Mouse (Mus musculus): ENCODE results near the gene Gp6.
"Not testable (repeated sequence)": the region's sequence is repeated elsewhere in the genome, so short reads cannot be mapped to it uniquely, and the experiment has no call there.

The Gp6 gene

GRCm38 (mm10) chr7:4397730-4398129, at the start of gene Gp6:
Gene Gp6 (minus strand): TSS chr7:4397744.
- DNase-seq = no peak

DNA sequence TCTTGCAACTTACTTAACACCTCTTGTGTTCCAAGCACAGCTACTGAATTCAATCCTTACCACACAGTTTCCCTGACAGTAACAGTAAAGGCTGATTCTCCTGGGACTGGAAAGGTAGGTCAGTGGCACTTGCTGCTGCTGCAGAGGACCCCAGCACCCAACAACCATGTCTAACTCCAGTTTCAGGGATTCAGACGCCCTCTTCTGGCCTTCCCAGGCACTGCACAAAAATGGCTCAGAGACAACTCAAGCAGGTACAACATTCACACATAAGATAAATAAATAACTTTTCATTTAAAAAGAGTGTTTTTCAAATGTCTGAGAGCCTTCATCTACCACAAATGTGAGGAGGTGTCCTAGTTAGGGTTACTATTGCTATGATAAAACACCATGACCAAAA, 49.6 kb upstream of the Gp6 start:
- no peak for DNase-seq

- DNase-seq = peak; percentile 93 to 95
These were observed 47.8 kb upstream of the Gp6 start, which contains the start of gene Rdh13 for GRCm38 (mm10) chr7:4445216-4445791. Gene Rdh13 (minus strand): TSS chr7:4445649.

DNA sequence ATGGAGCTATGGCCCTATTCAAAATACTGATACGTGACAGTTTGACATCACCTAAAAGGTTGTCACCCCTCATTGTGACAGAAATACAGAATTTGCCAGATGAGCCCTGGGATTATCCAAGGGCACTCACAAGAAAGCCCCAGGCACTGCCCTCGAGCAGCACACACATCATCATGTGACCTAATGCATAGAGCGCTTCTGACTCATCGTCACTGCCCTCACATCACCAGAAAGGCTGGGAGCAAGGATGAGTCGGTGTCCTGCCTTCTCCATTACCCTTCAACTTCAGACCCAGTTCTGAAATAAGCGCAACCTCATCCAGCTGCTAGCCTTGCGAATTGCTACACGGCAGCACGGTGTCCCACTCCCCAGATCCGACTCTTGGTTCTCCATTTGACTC, 43.0 kb upstream of the Gp6 start:
- no peak for DNase-seq

GRCm38 (mm10) chr7:4437721-4438120, 40.2 kb upstream of the Gp6 start:
- no peak for DNase-seq

GRCm38 (mm10) chr7:4432026-4432425, 34.5 kb upstream of the Gp6 start:
- DNase-seq = no peak

DNA sequence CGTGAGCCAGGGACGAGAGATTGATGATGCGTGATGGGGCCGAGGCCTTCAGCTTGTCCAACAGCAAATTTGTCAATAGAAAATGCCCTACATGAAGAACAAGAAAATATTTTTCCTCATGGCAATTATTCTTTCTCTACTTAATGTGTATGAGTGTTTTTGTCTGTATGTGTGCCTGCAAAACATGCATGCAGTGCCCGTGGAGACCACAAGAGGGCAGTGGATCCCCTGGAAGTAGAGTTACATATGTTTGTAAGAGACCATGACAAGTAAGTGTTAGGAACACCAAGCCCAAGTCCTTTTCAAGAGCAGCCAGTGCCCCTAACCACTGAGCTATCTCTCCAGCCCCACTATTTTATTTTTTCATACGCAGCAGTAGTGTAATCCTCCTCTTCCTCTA, 34.0 kb upstream of the Gp6 start:
- DNase-seq = peak; percentile 79 to 87

DNA sequence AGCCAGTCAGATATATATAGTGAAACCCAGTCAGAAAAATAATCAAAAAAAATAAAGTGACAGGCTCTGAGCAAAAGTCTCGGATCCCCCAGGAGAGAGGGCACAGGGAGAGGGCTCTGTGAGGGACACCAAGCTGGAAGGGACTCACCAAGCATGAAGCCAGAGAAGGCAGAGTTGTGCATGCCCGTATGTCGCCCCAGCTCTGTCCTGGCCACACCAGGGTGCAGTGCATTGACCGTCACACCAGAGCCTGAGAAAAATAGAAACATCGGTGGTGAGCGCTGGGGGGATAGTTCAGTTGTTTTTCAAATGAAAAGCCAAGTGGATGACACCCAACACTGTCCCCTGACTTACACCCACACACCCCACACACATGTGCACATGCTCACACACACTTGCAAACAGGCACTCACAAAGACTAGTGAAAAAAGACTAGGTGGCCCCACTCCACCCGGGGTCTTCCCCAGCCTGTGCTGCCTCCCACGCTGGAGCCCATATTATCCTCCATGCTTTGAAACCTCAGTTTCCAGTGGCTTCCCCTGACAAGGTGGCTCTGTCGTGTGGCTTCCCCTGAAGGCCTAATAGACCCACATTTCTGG, 32.8 kb upstream of the Gp6 start:
- no peak for DNase-seq

GRCm38 (mm10) chr7:4427161-4427912, 29.8 kb upstream of the Gp6 start:
- DNase-seq = peak; percentile 94 to 95

- DNase-seq = no peak
These were observed 22.7 kb upstream of the Gp6 start for GRCm38 (mm10) chr7:4420230-4420629.

DNA sequence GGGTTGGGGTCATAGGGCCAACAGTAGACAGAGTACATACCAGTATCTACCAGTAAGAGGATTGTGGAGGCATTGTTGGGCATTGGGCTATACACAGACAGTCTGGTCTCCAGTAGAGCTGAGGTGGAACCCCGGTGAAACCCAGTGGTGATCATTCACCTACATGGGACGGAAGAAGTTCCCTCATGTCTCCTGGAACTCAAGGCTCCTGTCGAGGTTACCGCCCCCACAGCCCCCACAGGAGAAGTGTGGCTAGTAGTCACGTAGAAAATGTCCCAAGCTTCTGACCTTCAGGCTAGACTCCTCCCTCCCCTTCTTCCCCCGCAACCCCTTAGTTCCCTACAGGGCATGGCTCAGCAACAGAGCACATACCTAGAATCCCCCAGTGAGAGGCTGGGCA, 22.1 kb upstream of the Gp6 start:
- no peak for DNase-seq

- not testable (repeated sequence) for DNase-seq
These were observed 14.9 kb upstream of the Gp6 start for GRCm38 (mm10) chr7:4412406-4412805.

GRCm38 (mm10) chr7:4373521-4373920, 24.0 kb downstream of the Gp6 start:
- no peak for DNase-seq

DNA sequence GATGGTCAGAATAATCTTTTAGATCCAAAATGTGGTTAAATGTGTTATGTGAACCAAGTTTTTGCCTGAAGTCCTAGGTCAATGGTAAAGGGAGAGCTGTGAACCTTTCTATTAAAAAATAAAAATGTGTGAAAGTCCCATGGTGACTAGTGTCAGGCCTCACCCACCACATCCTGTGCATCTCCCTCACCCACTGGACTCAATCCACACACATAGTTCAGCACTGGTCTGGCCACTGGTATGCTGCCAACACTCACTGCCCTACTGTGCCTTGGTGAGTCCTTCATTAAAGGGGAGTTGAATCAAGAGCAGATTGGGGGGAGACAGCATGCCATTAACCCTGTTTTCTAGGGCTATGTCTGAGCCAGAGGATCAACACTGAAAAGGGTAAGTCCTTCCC, 60.0 kb downstream of the Gp6 start, which contains the start of gene Ncr1:
Ncr1 (plus strand) TSS at position 216 of the 400 bp plus-strand sequence.
- no peak for DNase-seq

GRCm38 (mm10) chr7:4323301-4323700, 74.2 kb downstream of the Gp6 start:
- no peak for DNase-seq

Measured in kidney, postnatal 36 days (tissue).